Mouse (Mus musculus) inflammation-experienced regulatory T-cells, adult 6 months (primary cell): ENCODE data around the gene Lmf2. TPM values are rescaled to one million over a fixed set of nuclear protein-coding genes. Genes with fewer than 3 reads are reported as not detected.

Source experiments
- ATAC-seq: one replicate; pipeline ENCODE4 v1.8.0; 2017
- polyA plus RNA-seq, 3 experiments: library from polyadenylated mRNA; unstranded; fragments of 100-300 nt; shearing (Covaris generic); gene quantifications; one replicate each; pipeline ENCODE4 v1.2.1; 2017

Lmf2 gene
- polyA plus RNA-seq, 3 experiments from 2014 or later = 24.7 to 44.0 (median 34.7) TPM

DNA sequence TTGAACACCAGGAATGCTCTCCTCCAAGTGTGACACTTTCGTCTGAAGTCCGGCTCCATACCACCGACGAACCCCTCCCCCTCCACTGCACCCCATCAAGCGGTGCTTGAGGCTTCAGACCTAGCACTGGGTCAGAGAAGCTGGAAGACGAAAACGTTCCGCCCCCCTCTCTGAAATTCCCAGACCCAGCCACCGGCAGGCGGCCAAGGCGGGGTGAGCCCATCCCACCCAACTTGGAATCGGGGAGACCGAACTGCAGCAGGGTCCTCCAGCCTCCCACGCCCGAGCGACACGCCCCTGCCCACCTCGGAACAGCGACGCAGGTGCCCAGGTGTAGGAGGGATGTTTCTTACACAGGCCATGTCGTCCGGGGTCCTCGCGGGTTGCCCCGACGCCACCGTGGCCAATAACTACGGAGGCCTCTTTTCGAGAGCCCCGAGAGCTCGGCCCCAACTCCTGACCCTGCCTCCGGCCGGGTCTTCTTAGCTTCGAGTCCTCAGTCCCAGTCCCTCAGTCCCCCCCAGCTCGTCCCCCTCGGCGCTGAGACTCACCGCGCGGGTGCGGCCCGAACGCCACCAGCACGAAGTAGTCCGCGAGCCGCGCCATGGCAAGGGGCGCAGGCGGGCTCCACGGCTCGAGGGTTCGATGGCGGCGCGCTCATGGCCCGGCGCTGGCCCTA is 40.8 kb downstream of the Lmf2 start:
- peak; percentile 8 for ATAC-seq

DNA sequence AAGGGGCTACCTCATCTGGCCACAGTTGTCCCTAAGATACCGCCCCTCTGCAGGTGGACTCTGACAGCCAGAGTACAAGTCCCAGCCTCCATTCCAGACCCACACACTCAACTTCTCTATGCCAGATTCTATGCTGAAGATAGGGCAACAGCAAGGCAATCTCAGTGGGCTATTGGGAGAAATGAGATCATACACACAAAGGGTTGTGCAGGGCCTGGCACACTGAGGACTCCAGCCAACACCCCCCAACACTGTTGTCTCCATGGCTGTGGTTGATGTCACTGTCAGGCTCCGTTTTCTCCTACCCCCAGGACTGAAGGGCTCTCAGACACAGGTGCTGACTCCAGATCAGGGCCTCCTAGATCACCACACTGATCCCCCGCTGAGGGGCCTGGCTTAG is 41.4 kb downstream of the Lmf2 start:
- no peak for ATAC-seq

DNA sequence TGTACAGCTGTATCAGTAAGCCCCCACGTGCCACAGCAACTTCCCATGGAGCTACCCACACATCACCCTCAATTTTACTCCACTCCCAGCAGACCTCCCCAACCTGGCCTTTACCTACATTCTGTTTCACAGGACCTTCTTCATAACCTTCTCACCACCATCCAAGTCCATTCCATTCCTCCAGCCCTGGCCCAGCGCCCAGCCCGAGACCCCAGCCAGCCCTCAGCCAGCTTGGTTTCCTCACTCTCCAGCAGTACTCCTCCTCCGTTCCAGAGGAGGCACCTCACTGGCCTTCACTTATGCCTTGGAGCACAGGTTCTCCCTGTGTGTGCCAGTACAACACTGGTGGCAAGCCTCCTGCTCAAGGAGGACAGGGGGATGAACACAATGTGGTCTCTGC is 42.1 kb downstream of the Lmf2 start:
- no peak for ATAC-seq

- ATAC-seq = peak; percentile 93
Measured at GRCm38 (mm10) chr15:89309962-89310498, 45.4 kb downstream of the Lmf2 start.

DNA sequence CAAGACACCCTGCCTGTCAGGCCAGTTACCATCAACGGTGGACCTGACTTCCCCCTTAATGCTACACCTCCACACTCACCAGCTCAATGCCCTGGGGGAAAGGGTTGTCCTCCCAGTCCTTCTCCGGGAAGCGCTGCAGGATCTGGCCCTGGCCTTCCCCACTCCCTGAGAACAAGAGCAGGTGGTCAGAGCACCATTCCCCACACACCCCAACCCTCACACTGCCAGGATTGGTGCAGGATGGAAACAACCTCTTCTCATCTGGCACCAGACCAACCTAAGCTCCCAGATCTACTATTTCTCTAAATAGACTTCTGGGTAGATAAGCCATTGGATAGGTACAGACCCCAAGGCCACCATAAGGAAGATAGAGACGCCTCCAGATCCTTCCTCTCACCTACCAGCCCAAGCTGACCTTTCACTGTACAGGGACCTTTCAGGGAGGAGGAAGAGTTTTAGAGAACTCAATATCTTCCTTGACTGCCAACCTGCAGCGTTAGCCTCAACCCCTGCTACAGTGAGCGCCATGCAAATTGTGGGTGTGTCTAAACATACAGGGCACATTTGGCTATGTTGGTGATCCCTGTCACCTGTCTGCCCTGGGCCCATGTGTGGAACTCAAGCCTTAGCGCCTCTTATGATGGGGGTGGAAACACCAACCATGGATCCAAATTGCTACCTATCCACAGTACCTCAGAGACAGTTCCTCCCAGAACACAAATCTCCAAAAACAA is 46.9 kb downstream of the Lmf2 start:
- no peak for ATAC-seq

DNA sequence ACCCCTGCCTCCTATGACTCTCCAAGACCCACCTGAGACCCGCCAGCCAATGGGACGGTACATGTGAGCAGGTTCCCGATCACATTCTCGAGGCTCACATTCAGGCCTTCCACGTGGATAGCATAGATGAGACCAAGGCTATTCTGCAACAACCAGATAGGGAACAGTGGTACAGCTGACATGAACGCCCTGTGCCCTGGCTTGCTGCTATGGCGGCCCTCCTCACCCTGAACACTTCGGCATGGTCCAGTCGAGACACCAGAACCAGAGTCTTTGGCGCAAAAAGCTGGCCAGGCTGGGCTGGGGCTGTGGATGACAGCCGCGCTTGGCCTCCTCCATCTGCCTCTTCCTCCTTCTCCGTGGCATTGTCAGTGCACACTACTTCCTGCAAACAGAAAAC is 48.0 kb downstream of the Lmf2 start:
- no peak for ATAC-seq

DNA sequence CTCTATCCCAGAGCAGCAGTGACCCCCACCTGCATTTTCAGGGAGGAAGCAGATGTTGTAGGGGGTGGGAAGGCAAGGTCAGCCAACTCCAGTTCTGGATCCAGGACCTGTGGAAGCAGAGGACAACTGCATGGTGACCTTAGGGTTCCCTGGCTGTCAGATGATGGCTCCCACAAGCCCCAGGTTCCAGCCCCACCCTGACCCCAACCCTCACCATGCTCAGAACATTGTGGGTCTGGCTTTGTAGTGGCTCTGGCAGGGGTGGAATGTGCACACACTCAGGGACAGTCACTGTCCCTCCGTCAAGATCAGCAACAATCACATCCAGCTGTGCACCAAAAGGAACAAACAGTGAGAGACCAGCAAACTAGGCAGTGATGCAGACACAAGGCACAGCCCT is 49.5 kb downstream of the Lmf2 start:
- no peak for ATAC-seq

Other genes with a start within 250 kb of the Lmf2 start
- 10 to 100 TPM; 12.2 to 17.7 (median 17.1) TPM for gene Tubgcp6, start 232.5 kb downstream of the Lmf2 start, polyA plus RNA-seq
- 10 to 100 TPM in 2 of 3 experiments, 1 to 10 TPM in 1; 8.6 to 29.8 (median 25.6) TPM for gene Hdac10, start 227.0 kb downstream of the Lmf2 start, polyA plus RNA-seq
- gene Mapk12, start 215.0 kb downstream of the Lmf2 start, polyA plus RNA-seq = 1 to 10 TPM in 2 of 3 experiments, under 1 TPM in 1; 0.50 to 3.6 (median 2.8) TPM
- gene Mapk11, start 206.0 kb downstream of the Lmf2 start, polyA plus RNA-seq = 10 to 100 TPM in 2 of 3 experiments, 1 to 10 TPM in 1; 8.2 to 23.6 (median 21.4) TPM
- 1 to 10 TPM; 1.0 to 3.7 (median 1.7) TPM for gene Plxnb2, start 174.9 kb downstream of the Lmf2 start, polyA plus RNA-seq
- gene Dennd6b, start 159.2 kb downstream of the Lmf2 start, polyA plus RNA-seq = 10 to 100 TPM in 2 of 3 experiments, 1 to 10 TPM in 1; 3.4 to 16.7 (median 13.6) TPM
- gene Ppp6r2, start 144.1 kb downstream of the Lmf2 start, polyA plus RNA-seq = 10 to 100 TPM; 21.5 to 33.7 (median 30.1) TPM
- 100 to 1,000 TPM in 2 of 3 experiments, 10 to 100 TPM in 1; 63.2 to 112 (median 106) TPM for gene Sbf1, start 40.3 kb downstream of the Lmf2 start, polyA plus RNA-seq
- gene Adm2, start 32.9 kb downstream of the Lmf2 start, polyA plus RNA-seq = not detected
- not detected for gene Miox, start 21.3 kb downstream of the Lmf2 start, polyA plus RNA-seq
- gene Ncaph2, start 60 bp upstream of the Lmf2 start, polyA plus RNA-seq = 100 to 1,000 TPM; 145 to 237 (median 180) TPM
- gene Sco2, start 18.2 kb upstream of the Lmf2 start, polyA plus RNA-seq = 1 to 10 TPM in 1 of 3 experiments, under 1 TPM in 1, not detected in 1; 0.82 to 3.4 TPM
- under 1 TPM in 2 of 3 experiments, not detected in 1; 0.94 to 0.99 TPM for gene Tymp, start 21.4 kb upstream of the Lmf2 start, polyA plus RNA-seq
- 1 to 10 TPM in 2 of 3 experiments, under 1 TPM in 1; 0.41 to 2.0 (median 1.8) TPM for gene Odf3b, start 23.6 kb upstream of the Lmf2 start, polyA plus RNA-seq
- under 1 TPM in 1 of 3 experiments, not detected in 2; 0.08 TPM for gene Klhdc7b, start 29.3 kb upstream of the Lmf2 start, polyA plus RNA-seq
- gene Syce3, start 54.8 kb upstream of the Lmf2 start, polyA plus RNA-seq = not detected
- gene Cpt1b, start 70.2 kb upstream of the Lmf2 start, polyA plus RNA-seq = under 1 TPM; 0.15 to 0.82 (median 0.45) TPM
- gene C730034F03Rik, start 73.9 kb upstream of the Lmf2 start, polyA plus RNA-seq = 1 to 10 TPM; 4.2 to 7.1 (median 6.1) TPM
- under 1 TPM in 1 of 3 experiments, not detected in 2; 0.28 TPM for gene Gm44502, start 74.0 kb upstream of the Lmf2 start, polyA plus RNA-seq
- gene Chkb, start 74.2 kb upstream of the Lmf2 start, polyA plus RNA-seq = 10 to 100 TPM; 45.1 to 62.2 (median 57.2) TPM
- gene Mapk8ip2, start 98.3 kb upstream of the Lmf2 start, polyA plus RNA-seq = under 1 TPM in 2 of 3 experiments, not detected in 1; 0.08 to 0.40 TPM
- 10 to 100 TPM in 1 of 3 experiments, 1 to 10 TPM in 2; 4.9 to 12.1 (median 6.8) TPM for gene Arsa, start 121.8 kb upstream of the Lmf2 start, polyA plus RNA-seq
- not detected for gene Shank3, start 144.0 kb upstream of the Lmf2 start, polyA plus RNA-seq
- gene Acr, start 212.7 kb upstream of the Lmf2 start, polyA plus RNA-seq = not detected
- gene Rabl2, start 236.3 kb upstream of the Lmf2 start, polyA plus RNA-seq = 1 to 10 TPM; 1.5 to 2.2 (median 1.5) TPM